Mouse (Mus musculus): Measurements from ENCODE around the gene Il17rd. TPM values are rescaled to one million over a fixed set of nuclear protein-coding genes. Genes with fewer than 3 reads are reported as not detected.

The Il17rd gene
- polyA plus RNA-seq, 1 experiment, result 0.98 TPM

DNA sequence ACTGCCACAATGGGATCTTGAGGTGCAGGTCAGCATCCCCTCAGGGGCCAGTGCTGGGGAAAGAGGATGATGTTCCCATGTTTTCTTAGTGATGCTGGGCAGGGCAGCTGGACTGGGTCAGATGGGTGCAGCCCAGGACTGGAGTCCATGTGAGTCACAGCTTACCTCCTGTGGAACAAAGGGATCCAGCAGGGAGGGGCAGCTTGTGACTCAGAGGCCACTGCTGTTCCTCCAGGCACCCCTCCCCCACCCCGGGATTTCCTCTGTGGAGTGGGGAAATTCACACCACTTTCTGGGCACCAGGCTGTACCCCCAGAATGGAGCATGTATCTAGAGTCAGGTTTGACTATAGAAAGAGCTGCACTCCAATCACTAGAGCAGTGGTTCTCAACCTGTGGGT lies 92.8 kb downstream of the Il17rd start:
- DNase-seq (ENCODE audit: low read depth, low spot score), result peak; percentile 32
- WGBS, result 18% methylated on average over 1 of the region's 1 CpGs

DNA sequence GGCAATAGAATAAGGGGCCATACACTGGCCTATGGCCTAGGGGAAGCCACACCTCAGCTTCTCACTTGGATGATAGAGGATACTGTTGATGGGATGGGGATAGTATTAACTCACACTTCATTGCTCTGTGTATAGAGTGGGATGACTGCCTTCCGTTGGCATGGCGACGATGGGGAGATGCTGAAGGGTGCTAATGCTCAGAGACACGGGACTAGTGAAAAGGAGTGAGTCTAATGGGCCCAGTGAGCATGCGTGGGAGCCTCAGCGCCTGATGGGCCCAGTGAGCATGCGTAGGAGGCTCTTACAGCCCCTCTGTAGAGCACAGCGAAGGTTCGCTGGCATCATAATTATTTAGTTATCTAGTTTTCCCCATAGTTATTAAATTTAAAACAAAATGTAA lies 100.2 kb downstream of the Il17rd start:
- WGBS, result 92% methylated on average over 9 of the region's 9 CpGs
- no peak for DNase-seq (ENCODE audit: low read depth, low spot score)

DNA sequence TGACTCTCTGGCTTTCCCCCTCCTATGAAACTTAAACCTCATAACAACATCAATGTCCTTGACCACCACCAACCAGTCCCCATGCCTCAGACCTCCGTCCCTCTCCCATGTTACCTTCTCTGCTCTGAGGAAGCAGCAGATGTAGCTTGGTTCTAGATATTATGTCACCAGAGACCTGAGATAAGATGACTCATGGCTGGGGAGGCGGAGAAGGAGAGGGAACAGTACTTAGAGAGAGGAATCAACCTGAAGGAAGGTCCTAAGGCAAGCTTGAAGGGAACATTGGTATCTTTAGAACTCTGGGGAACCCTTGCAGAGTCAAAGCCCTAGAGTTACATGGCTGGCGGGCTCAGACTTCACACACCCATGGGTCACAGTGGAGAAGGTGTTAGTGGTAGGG lies 101.2 kb downstream of the Il17rd start:
- DNase-seq (ENCODE audit: low read depth, low spot score), result no peak
- 89% methylated on average over 3 of the region's 3 CpGs for WGBS

DNA sequence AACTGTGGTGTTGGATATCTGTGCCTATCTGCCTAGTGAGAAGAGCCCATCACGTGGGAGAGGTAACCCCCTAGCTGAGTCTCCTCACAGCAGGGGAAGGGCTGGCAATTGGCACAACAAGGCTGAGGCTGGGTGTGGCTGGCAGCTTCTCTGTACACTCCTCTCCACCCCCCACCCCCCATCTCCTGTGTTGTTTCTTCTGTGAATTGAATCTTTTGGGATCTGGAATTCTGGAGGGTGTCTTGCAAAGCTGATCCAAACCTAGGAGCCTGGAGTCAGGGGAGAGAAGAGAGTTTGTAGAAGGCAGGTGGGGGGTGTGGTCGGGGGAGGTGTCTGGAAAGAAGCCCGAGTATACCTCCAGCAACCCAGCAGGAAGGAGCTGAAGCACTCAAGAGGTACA lies 102.7 kb downstream of the Il17rd start:
- DNase-seq (ENCODE audit: low read depth, low spot score), result no peak
- 32% methylated on average over 3 of the region's 3 CpGs for WGBS

DNA sequence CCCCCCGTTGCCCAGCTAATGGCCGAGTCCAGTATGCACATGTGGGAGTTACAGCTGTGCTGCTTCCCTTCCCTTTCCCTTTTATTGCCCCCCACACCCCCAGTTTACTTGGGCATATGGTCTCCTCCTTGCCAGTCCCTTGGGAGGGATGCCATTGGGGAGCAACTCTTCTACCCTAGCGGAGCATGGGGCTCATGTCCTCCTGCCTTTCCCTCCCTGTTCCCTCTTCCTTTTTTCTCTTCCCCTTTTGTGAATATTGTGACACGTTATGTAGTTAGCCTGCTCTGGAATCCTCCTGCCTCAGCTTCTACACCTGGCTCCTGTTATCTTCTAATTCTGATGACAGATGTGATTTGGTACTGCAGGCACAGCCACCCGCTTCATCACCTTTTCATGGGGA lies 103.9 kb downstream of the Il17rd start:
- WGBS, result 90% methylated on average over 5 of the region's 5 CpGs
- DNase-seq (ENCODE audit: low read depth, low spot score), result no peak

DNA sequence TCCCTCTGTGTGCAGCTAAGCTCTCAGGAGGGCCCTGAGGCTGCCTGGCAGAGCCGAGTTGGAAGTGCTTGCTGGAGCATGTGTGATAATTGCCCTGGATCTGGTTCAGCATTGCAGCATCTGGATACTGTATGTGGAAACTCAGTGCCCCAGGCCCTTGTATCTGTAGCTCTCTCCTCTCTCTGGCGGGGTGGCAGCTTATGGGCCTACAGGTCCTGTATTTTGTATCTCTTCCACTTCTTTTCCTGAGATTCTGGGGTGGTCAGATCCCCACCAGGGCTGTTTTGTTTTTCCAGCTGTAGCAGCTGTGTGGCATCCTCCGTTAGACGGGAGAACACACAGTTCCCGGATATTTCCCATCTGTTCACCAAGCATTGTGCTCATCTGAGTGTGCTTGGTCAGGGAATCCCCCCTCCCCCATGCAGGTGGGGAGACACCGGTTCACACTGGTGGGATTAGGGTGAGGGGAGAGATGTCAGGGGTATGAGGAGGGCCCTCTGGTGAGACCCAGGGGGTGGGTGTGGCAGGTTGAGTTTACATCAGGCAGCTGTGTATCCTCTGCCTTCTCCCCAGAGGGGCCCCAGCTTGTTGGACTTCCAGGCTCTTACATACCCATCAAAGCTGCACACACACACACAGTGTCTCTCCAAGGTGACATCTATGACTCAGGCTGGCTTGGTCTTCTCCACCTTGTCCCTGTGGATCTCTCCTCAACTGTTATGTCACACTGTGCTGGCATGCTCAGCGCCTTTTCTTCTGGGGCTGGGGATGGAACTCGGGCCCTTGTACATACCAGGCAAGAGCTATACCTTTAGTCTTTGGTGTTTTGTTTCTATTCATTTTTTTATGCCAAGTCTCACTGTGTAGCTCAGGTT lies 106.7 kb downstream of the Il17rd start:
- 67% methylated on average over 8 of the region's 8 CpGs for WGBS
- DNase-seq (ENCODE audit: low read depth, low spot score), result no peak

DNA sequence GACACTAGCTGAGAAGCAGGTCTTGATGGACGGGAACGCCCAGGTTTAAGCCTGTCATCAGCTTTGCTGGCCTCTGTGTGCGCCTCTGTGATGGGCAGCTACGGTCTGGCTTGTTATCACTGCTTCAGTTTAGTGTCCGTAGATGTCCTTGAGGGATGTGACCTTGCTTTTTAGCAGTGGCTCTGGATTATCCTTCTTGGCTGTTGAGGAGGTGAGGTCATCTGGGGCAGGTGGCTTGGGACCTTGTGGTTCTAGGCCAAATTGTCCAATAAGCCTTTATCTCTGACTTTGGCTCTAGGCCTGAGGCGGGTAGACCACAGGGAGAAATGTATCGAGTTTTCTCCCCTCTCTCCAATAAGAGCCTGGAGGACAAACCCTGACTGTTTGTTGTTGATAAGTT lies 109.0 kb downstream of the Il17rd start:
- 94% methylated on average over 7 of the region's 7 CpGs for WGBS
- DNase-seq (ENCODE audit: low read depth, low spot score), result no peak

DNA sequence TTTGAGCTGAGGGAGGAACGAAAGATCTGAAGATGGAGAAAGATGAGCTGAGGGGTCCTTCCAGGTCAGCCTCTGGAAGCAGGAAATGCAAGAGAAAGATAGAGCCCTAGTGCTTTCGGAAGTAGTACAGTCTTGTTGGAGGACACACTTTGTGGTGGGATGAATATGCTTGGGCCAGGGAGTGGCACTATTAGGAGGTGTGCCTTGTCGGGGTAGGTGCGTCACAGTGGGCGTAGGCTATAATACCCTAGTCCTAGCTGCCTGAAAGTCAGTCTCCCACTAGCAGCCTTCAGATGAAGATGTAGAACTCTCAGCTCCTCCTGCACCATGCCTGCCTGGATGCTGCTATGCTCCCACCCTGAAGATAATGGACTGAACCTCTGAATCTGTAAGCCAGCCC lies 110.7 kb downstream of the Il17rd start:
- 88% methylated on average over 5 of the region's 5 CpGs for WGBS
- no peak for DNase-seq (ENCODE audit: low read depth, low spot score)

GRCm38 (mm10) chr14:27150011-27150640 lies 111.4 kb downstream of the Il17rd start:
- WGBS, result 64% methylated on average over 6 of the region's 6 CpGs

DNA sequence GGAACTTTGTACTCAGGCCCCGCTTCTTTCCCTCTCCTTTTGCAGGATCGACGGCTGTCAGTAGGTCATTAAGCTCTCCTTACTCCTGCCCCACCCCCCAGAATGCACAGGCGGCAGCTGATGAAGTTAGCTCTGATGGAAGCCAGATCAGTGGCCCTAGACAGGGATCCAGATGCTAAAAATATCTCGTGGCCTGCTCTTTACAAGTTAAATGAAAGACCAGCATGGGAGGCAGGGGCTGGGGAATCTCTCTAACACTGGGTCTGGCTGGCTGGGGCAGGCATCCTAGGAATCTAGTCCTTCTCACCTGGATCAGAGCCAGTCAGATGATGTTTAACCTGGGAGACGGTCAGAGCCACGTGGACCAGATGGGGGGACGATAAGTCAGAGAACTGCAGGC lies 112.7 kb downstream of the Il17rd start:
- 34% methylated on average over 8 of the region's 8 CpGs for WGBS
- no peak for DNase-seq (ENCODE audit: low read depth, low spot score)

More at GRCm38 (mm10) chr14:27150011-27150640, 111.4 kb downstream of the Il17rd start:
- DNase-seq (ENCODE audit: low read depth, low spot score), result no peak

- no peak for DNase-seq (ENCODE audit: low read depth, low spot score)
- WGBS, result 79% methylated on average over 6 of the region's 6 CpGs
These were observed 116.3 kb downstream of the Il17rd start for GRCm38 (mm10) chr14:27155088-27155487.

DNA sequence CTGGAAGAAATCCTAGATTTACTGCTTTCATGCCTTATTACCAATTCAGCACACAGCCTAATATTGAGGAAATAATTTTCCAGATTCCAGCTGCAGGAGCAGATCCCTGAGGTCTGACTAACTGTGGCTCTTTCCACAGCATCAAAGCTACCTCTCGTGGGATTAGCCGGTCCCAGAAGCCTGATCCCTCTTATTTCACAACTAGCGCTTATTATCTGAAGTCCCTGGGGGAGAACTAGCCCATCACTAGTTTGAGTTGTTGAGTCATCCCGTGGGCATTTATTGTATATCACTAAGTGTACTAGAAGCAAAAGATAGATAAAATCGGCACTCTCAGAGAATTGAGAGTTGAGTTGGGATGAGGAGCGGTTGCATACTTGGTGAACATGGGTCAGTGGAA lies 117.3 kb downstream of the Il17rd start:
- no peak for DNase-seq (ENCODE audit: low read depth, low spot score)
- 88% methylated on average over 6 of the region's 6 CpGs for WGBS

Other genes with a start within 250 kb of the Il17rd start
- not detected in 2 replicates for gene Asb14, start 144.4 kb upstream of the Il17rd start, polyA plus RNA-seq (2012; rRNA removed)
- 2.9 and 3.6 TPM in 2 replicates for gene Appl1, start 67.7 kb upstream of the Il17rd start, polyA plus RNA-seq (2012; rRNA removed)
- gene Hesx1, start 44.5 kb upstream of the Il17rd start, polyA plus RNA-seq (2012; rRNA removed), result not detected in 2 replicates
- gene Arhgef3, start 76.0 kb downstream of the Il17rd start, polyA plus RNA-seq (2012; rRNA removed), result 8.4 and 12.2 TPM in 2 replicates

Data from large intestine, adult 2 months (tissue).